Mouse (Mus musculus) gastrocnemius, postnatal 10 days (tissue): ENCODE measurements around the gene Ilf2. TPM values are rescaled to one million over a fixed set of nuclear protein-coding genes. Genes with fewer than 3 reads are reported as not detected.

Experiments
- DNase-seq: peaks from one replicate; pipeline ENCODE4 v3.0.0; 2021; ENCODE audit warnings: mixed read lengths
- long read RNA-seq, 2 experiments: library from polyadenylated mRNA; stranded (forward); transcript quantifications; one replicate each; pipeline ENCODE4 v2.0.0; 2021
- total RNA-seq, 2 experiments: library from RNA; stranded (reverse); gene quantifications; 2 replicates each; pipeline ENCODE4 v1.2.3; 2021

Gene Ilf2
- 10 to 100 TPM; 46.4 to 50.3 TPM for total RNA-seq
- long read RNA-seq, experiment 1, transcript Ilf2-201 (14 exons, 2,027 nt) = major isoform, 58 of 62 reads
- long read RNA-seq, experiment 1, partial matches to known transcripts = 2 of 62 reads
- long read RNA-seq, experiment 1, other reads (novel, unspliced or antisense) = 2 of 62 reads
- long read RNA-seq, experiment 2, transcript Ilf2-201 (14 exons, 2,027 nt) = major isoform, 52 of 57 reads
- long read RNA-seq, experiment 2, partial matches to known transcripts = 4 of 57 reads
- long read RNA-seq, experiment 2, other reads (novel, unspliced or antisense) = 0 of 57 reads

DNA sequence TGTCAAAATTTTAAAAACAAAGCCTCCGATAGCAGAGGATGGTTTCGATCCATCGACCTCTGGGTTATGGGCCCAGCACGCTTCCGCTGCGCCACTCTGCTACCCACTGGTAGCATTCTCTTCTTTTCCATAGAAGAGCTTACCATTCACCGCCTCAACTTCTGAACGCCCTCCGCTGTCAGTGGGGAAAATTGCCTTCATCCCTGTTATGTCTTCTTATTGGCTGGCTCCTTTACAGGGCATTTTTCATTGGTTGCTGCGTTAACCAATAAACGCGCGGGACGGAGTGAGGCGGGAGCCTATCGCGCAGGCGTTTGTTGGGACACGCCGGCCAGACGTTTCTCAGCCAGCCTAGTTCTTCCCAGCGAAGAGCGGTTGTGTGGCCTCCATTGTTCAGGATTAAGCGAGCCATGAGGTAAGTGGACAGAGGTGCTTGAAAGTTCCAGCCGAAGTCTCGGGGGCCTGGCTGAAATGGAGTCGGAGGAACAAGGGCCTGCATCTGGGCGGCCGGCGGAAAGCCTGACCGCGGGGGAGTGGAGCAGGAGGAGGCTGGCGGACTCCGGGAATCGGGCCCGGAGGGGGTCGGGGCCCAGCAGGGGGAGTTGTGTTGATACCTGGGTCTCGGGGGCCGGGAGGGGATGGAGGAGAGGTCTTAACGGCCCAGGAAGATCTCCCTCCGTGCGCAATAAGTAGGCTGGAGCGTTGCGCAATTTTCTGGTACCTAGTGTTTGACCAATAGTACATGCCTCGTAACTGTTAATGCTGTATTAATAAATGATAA is at the start of gene Ilf2:
Ilf2 (plus strand) TSS at position 296 of the 781 bp plus-strand sequence.
- peak; percentile 90 for DNase-seq

DNA sequence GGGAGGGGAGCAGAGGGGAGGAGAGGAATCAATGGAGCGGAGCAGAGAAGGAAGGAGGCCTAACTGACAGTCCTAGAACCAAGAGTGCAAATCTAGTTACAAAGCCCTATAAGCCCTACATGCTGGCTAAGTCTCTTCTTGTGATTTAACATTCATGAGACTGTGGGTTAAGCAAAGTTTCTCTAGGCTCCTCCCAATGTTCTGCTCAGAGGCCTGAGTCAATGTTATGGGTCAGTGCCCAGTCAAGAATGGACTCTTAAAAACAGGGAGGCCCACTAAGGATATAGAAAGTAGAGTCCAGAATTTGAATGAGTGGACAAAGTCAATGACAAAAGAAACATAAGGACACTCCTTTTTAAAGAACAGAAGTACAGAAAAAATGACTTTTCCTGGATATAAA is 48.4 kb upstream of the Ilf2 start:
- no peak for DNase-seq

- DNase-seq = no peak
Measured at GRCm38 (mm10) chr3:90428186-90428585, 47.7 kb upstream of the Ilf2 start.

- DNase-seq = no peak
Measured at GRCm38 (mm10) chr3:90429576-90429975, 46.4 kb upstream of the Ilf2 start.

GRCm38 (mm10) chr3:90432348-90432747 is 43.6 kb upstream of the Ilf2 start:
- DNase-seq = no peak

GRCm38 (mm10) chr3:90432811-90433219 is 43.1 kb upstream of the Ilf2 start:
- DNase-seq = no peak

- DNase-seq = peak; percentile 98
Measured at GRCm38 (mm10) chr3:90433381-90434020, 42.4 kb upstream of the Ilf2 start, which contains the start of gene Ints3. Gene Ints3, minus strand, starts transcription at chr3:90433622.

GRCm38 (mm10) chr3:90434073-90434730 is 41.7 kb upstream of the Ilf2 start:
- no peak for DNase-seq

- DNase-seq = no peak
Measured at GRCm38 (mm10) chr3:90437131-90437530, 38.8 kb upstream of the Ilf2 start.

- DNase-seq = no peak
Measured at GRCm38 (mm10) chr3:90440756-90441155, 35.2 kb upstream of the Ilf2 start.

DNA sequence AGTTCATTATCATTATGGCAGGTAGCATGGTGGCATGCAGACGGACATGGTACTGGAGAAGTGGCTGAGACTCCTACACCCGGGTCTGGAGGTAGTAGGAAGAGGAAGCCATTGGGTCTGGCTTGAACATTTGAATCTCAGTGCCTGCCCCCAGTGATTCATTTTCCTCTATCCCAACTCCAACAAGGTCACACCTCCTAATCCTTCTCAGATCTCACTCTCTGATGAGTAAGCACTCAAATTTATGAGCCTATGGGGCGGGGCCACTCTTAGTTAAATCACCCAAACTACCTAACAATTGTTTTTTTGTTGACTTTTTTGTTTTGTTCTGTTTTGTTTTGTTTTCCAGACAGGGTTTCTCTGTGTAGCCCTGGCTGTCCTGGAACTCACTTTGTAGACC is 31.9 kb upstream of the Ilf2 start:
- no peak for DNase-seq

- peak; percentile 19 for DNase-seq
Measured at GRCm38 (mm10) chr3:90445417-90446200, 30.3 kb upstream of the Ilf2 start.

GRCm38 (mm10) chr3:90446389-90447122 is 29.4 kb upstream of the Ilf2 start:
- peak; percentile 85 for DNase-seq

DNA sequence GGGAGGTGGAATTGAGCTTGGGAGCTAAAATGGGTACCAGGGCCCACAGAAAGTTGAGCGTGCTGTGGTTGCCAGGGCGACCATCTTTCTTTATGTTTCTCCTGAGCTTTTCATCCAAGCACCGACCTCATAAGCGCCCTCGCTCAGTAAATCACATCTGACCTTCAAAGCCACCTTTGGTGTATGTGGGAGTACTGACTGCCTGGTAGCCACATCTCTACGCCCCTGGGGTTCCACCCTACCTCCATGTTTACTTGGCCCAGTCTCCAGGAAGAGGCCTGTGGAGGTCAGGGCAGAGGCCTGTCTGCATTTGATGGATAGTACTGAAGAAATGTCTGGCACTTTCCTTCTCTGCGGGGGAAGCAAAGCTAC is 28.8 kb upstream of the Ilf2 start:
- DNase-seq = no peak

DNA sequence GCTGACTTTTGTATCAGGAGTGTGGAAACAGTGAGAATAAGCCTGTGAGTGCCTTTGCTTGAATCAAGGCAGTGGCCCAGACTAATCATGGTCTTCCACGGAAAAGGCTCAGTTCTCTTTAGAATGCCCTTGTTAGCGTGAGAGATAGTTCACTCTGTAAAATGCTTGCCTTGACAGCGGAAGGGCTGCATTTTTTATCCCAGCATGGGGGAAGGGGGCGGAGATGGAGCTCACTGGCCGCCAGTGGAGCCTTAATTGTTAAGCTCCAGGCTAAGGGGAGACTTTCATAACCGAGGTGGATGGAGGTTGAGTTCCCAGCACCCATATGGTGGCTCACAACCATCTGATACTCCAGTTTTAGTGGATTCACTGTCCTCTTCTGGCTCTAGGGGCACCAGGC is 27.3 kb upstream of the Ilf2 start:
- no peak for DNase-seq

DNA sequence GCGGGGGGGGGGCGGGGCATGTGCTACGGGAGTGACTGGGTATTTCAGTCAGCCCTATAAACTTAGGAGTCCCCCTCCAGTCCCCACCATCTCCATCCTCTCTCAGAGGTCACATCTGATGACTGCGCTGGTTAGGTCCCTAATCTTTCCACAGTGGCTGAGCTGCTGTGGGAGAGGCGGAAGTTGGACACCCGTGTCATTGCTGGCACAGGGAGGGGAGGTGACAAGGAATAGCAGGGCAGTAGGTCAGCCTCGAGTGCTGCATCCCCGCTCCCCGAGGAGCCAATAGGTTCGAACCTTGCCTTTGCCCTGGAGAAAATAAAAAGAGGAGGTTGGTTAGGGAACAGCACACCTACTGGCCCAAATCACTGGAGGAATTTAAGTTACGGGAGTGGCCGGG is 25.1 kb upstream of the Ilf2 start:
- DNase-seq = no peak

DNA sequence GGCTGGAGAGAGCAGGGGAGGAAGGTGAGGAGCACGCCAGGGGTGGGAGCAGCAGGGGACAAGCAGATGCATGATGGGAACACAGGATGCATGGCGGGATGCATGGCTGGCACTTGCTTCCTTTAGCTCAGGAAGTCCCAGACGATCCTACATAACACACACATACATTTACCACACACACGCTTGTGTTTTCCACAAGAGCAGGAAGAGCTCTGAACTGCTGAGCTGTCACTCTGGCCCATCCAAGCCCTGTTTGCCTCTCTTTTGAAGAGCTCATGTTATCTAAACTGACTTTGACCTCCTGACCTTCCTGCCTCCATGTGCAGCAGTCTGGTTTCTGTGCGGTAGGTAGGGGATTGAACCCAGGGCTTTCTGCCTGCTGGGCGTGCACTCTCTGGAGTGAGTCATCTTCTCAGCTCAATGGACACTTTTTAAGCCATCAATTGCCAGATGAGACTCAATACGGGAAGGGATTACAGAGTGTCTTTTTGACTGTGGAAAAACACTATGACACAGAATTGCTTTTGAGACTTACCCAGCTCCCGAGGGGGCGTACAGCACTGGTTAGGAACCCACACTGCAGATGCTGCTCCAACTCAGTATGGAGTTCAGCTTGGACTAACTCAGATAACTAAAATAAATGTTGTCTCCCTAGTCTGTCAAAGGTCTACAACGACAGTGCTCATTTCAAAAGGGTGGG is 24.4 kb upstream of the Ilf2 start:
- no peak for DNase-seq

DNA sequence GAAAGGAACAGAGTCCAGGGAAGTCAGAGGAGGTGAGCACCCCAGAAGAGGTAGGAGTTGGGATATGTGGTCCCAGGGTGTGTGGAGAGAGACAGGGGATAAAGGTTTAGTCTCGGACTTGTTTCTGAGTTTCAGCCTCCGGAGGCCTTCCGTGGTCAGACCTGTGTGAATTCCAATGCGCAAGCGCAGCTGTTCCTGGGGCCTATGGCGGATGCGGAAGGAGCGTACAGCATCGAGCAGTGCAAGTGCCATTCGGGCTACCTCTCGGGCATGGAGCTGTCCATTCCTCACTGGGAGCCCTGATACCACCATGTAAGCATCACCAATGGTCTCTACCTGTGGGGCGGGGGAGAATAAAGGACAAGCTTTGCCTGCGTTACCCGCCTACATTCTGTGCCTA is 21.0 kb upstream of the Ilf2 start:
- no peak for DNase-seq

DNA sequence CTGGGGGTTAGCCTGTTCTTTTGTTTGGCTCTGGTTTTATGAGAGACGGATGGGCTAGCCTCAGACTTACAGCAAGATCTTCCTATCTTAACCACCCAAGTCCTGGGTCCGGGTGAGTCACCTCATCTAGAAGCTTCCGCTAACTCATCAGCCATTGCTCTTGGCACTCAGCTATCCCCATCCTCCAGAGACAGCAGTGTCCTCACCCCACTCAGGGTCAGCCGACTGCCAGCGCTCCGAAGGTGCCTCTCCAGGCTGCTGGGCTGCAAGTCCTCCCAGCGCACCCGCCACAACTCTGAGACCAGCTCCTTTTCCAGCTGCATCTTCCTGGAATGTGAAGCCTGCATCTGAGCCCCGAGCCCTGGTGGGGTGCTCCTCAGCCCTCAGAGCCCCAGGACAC is 16.2 kb upstream of the Ilf2 start:
- no peak for DNase-seq

- no peak for DNase-seq
Measured at GRCm38 (mm10) chr3:90460315-90460714, 15.6 kb upstream of the Ilf2 start.

- DNase-seq = no peak
Measured at GRCm38 (mm10) chr3:90461935-90462334, 14.0 kb upstream of the Ilf2 start.
